Mouse (Mus musculus) spleen, adult 18-20 months (tissue): ENCODE data around the gene Cops4.

Experiments
- DNase-seq, 2 experiments: peaks; one replicate each; pipeline ENCODE4 v3.0.0; 2022; ENCODE audit warnings: mixed read lengths in 2 of 2

The Cops4 gene

DNA sequence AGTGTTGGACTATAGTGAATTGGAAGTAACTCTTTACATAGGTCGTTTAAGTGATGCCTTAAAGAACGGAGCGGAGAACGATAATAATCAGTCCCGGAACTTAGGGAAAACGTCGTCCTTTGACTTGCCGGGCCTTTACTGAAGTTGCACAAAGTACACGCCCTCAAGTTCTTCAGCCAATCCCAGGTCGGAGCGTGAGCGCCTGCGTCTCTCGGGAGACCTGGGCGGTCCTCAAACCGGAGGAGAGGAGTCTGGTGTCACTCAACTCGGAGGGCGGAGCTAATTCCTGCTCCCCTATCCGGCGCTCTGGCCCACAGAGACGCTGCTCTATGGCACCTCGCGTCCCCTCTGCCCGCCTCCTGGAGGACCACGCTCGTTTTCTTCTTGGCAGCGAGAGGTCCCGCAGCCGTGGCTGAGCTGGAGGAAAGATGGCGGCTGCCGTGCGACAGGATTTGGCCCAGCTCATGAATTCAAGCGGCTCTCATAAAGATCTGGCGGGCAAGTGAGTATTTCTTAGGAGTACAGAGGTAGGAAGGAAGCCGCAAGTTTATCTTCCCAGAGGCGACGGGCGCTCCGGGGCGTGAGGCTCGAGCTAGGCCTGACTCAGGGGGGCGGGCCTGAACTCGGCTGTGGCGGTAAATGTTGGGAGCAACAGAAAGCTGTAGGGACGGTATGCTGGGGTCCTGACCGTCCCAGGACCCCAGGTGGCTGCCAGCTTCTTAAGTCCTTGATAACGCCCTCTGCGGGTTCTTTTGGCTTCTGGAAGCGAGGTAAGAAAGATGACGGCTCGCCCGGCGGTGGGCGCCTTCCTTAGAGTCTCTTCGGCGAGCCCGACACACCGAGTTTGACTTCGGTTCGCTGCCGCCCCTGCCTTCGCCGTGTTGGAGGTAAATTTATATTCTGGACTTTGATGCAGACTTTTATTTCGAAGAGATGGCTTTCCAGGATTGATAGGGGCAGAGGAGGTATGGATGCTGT, at the start of gene Cops4:
Gene Cops4, plus strand, starts transcription at position 261 of the 978 bp plus-strand sequence.
- DNase-seq = peak; percentile 91 to 93

DNA sequence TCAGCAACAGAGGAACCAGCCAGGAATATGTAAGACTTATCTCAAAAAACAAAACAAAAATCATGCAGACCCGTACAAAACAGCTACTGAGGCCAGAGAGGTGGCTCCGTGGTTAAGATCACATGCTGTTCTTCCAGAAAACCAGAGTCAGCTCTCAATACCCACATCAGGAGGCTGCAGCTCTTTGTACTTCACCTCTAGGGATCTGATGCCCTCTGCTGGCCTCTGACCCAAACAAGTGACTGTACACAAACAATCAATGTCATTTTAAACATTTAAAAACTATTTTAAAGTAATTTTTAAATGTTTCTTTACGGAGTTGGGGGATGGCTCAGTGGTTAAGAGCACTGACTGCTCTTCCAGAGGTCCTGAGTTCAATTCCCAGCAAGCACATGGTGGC, 41.8 kb upstream of the Cops4 start:
- peak in 1 of 2 experiments; percentile 9 for DNase-seq

DNA sequence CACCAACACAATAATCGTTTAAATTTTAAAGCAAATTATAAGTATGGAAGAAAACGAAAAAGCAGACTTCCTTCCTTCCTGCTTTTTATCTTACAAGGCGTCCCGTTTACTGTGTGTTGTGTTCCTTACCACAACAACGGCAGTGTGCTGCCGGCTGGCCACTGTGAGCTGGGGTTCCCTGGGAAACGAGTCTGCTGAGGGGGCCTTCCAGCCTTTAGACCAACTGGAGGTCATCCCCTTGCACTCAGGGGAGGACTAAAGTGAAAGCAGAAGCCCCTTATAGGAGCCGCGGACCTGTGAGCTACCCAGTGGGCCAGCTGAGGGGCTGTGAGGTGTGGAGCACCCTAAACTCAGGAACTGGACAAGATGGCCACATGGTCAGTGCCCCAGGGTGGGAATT, 40.5 kb upstream of the Cops4 start:
- no peak for DNase-seq

DNA sequence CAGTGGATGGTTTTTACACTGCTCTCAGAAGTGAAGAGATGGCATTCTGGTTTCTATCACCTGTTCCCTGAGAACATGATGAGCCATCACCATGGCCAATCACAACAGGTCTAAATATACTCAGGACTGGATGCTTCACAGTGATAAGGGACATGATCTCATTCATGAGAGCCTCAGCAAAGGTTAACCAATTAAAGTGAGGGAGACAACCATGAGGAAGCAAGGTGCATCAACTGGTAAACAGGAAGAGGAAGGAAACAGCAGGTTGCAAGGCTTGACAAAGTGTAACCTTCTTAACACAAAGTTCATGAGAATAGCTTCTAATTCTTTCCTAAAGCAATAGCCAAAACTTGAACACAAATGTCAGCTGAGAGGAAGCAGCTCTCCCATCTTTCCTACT, 34.5 kb upstream of the Cops4 start:
- DNase-seq = no peak

DNA sequence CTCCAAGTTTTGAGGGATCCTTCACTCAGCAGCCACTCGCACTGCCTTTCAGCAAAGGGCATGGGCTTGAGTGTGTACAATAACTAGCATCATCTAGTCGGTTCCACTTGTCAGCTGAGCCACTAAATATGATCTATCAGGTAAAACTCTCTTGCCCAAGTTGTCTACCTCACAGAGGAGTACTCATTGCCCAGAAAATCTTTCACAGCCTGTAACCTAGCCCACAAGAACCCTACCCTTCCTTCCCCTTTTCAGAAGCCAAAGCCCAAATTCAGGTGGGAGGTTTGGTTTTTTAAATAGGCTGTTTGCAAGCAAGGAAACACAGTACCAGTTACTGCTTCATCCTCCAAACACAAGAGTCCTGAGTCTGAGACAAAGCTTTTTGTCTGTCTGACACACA, 31.0 kb upstream of the Cops4 start:
- no peak for DNase-seq

DNA sequence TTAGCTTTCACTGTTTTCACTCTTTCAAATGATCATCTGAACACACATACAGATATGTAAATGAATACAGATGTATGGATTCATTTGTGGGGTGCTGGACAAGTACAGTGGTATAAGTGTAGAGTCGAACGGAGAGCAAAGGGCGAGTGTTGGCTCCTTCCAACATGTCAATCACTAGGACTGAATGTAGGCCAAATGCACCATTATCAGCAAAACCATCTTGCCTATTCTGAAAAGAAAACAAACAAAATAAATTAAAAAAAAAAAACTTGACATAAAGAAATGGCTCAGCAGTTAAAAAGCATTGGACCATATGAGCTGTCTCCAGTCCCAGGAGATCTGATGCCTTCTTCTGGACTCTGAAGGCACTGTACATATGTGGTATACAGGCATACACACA, 29.9 kb upstream of the Cops4 start:
- DNase-seq = no peak

DNA sequence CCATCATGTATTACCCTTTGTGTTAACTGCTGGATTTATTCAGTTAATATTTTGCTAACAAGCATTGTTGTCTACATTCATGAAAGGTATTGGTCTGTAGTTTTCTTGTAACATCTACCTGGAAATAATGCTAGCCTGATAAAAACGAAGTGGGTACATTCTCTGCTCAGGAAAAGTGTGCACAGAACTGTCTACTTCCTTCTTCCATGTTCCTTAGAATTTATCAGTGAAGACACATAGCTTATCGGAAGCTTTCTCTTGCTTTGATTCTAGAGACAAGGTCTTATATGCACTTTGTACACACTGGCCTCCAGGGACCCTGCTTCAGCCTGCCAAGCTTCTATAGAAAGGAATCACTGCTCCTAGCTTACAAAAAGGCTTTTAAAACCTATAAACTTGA, 28.8 kb upstream of the Cops4 start:
- no peak for DNase-seq

DNA sequence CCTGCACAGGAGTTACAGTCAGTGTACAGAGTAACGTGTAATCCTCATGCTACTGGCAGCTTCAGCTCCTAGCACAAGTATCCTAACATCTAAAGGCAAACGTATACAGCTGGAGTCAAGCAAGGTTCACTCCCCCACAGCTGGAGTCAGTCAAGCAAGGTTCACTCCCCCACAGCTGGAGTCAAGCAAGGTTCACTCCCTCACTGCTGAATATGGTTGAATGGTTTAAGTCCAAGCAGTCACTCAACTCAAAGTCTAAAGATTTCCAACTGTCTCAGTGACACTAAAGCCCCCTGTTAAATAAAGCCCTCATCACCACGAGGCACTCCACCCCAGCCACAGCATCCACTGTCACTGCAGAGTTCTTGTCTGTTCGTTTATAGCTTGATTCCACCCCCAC, 26.4 kb upstream of the Cops4 start:
- DNase-seq = no peak

DNA sequence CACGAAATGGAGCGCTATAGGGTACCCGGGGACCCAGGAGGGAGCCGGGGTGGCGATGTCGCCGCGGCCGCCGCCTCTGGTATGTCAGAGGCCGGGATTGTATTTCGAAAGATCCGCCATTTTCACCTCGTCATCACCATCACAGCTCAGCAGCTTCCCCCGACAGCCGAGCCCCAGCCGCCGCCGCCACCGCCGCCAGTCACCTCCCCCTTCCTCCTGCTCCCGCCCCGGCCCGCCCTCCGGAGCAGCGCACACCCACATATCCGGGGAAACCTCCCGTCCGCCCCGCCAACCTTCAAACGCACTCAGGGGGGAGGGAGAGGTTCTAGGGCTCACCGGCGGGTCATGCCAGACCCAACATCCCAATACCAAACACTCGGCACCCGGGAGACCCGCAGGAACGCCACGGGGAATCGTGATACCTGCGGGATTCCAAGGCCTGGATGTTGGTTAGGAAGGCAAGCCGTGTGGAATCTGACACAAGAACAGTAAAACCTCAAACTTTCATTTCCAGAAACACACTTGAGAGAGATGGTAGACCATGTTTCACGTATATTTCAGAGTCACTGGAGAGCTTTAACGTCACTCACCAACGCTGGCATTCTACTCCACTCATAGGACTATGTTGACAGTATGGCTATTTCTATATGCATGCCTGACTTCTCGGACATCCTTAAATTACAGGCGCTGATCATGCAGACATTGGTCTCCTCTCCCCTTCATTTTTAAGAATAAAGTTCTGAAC, 19.5 kb upstream of the Cops4 start:
- DNase-seq = peak; percentile 71 to 73

DNA sequence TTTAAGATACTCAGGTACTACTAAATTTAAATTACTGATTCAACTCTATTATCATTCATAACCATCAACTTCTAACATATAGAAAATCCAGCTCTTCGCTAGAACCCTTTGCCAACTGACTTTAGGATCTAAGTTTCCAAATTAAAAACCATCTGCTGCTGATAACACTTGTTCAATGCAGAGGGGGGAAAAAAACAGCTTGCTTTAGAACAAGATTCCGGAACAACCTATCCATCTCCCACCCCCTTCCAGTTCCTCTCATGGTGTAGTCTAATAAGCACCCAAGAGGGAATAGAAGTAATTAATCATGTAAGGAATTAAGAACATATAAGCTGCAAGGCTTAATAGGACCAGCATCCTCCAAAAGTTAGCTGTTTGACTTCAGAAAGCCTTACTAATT, 18.9 kb upstream of the Cops4 start:
- DNase-seq = no peak

DNA sequence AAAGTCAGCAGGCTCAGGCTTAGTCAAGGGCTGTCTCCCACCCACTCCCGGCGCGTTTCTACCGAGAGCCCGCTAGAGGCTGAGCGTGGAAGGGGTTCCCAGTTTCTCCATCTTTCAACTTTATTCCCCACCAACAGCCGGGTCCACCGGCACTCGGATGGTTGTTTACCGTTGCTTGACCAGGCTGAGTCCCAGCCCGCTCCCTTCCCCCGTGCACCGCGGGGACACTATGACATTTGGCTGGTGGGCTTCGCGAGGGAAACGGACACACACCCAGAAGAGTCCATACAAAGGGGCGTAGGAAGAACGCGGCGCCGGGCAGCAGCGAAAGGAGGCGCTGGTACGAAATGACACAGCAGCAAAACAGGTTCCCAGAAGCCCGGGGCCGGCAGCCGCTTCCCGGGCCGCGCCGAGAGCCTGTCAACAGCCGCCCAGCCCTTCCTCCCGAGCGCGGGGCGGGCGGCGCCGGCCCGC, 18.2 kb upstream of the Cops4 start:
- peak; percentile 22 to 42 for DNase-seq

DNA sequence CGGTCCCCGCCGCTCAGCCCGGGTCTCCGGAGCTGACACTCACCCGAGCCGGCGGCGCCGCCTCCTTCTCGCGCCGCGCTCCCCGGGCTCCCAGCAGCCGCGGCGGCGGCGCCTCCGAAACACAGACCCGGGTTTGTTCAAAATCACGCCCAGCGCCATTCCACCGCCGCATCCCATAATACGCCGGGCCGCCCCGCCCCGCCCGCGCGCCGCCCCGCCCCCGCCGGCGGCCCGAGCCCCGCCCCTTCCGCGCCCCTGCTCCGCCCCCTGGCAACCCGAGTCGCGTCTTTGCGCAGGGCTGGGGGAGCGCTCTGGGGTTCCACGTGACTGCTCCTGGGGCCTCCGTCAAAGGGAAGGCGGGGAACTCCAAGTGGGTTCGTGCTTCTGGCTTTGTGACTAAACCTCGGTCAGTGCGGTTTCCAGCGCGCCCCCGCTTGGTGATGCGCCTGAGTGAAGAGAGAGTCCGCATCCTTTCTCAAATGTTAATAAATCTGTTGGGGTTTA, 17.6 kb upstream of the Cops4 start, which contains the start of gene Lin54:
Gene Lin54, minus strand, starts transcription at position 182 of the 504 bp plus-strand sequence.
- peak; percentile 82 for DNase-seq

DNA sequence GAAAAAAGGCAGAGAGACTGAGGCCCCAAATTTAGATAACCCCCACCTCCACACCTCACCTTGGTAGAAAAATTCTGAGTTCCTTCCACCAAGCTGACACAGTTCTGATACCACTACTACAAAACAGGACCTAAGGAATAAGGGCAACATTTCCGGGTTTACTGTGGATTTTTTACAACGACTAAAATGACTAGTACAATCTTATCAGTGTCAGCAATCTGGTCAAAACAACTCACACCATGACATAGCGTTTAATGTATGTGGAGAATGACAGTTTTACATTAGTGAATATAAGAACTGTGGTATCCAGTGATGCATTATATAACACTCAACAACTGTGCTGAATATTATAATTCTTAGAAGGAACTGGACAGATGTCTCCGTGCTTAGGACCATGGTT, 16.8 kb upstream of the Cops4 start:
- no peak for DNase-seq

DNA sequence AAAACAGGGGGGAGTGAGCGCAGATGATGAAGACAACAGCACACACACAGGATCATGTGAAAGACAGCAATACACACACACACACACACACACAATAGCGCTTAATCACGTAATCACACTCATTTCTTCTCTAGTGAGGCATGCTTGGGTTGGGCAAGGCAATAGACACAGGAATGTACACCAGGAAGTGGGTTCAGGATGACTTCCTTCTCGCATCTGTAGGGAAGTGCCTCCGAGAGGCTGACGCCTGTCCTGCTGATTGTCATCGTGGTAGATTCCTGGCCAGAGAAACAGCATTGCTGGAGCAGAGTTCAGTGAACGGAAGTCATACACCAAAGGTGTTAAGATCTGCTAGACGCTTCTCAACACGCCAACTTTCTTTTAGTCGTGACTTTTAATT, 8.9 kb upstream of the Cops4 start:
- no peak for DNase-seq

DNA sequence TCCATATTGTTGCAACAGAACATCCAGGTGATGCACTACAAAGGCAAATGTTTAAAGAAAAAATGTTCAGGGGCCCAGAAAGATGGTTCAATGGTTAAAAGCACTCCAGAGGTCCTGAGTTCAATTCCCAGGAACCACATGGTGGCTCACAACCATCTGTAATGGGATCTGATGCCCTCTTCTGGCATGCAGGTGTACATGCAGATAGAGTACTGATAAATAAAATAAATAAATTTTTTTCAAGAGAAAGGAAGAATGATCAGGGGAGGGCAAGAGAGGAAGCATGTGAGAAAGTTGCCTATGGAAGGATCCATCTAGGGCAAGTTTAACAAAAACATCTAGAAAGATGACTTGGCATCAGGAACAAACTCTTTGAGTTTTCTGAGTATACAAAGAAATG, 5.5 kb upstream of the Cops4 start:
- DNase-seq = no peak

DNA sequence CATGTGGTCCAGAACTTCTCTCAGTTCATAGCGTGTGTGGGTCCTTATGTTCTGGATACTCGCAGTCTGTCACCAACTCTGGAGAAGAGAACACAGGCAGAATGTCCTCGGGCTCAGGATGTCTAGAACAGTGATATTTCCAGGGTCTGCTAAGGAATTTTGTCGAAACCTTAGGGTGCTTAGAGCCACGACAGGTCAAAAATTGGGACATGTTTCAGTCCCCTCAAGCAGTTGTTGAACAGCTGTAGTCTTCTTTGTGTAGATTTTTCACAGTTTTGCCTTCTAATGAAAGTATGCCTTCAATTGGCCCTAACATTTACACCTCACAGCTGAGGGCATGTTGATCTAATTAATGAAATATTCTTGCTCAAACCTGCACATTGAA, 910 bp downstream of the Cops4 start:
- no peak for DNase-seq

DNA sequence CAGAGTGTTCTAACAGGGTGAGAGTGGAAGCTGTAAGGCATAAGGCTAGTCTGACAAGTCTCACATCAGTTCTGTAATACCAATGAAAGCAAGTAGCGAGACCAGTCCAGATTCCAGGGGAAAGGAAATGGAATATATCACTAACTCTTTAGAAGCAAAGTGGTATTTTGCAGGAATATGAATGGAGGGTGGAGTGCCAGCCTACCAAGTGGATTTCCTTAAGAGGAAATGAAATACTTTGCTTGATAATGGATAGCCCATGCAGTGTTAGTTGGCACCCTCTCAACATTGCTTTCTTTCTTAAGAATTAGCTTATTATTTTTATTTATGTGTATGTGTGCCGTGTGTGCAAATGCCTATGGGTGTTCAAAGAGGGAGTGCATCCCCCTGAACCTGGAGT, 2.1 kb downstream of the Cops4 start:
- DNase-seq = no peak

DNA sequence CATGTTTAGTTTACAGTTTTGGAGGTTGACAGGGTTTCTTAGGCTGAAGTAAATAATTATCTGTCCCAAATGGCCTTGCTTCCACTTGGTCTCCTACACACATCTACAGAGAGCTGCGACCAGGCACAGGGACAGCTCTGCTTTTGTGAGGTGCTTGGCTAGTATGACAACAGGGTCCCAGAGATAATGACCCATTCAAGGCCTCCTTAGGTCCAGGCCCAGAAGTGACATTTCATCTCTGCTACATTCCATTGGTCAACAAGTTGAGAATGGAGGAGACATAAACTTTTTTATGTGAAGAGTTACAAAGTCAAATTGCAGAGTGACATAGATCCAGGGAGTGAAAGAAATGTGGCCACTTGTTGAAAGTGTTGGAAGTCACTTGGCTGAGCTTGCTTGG, 5.2 kb downstream of the Cops4 start:
- DNase-seq = no peak

DNA sequence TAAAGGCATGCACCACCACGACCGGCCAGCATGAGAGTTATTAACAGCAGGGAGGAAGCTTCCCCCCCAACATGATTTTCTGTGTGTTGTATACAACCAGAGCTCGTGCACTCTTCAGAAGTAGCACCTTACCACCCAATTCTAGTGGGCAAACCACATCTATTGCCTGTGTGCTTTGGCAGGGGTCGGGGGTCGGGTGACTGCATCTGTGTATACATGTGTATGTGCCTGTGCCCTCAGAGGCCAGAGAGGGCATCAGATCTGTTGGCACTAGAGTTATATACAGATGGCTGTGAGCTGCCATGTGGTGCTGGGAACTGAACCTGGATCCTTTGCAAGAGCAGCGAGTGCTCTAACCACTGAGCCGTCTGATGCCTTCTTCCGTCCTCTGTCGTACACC, 6.8 kb downstream of the Cops4 start:
- no peak for DNase-seq

DNA sequence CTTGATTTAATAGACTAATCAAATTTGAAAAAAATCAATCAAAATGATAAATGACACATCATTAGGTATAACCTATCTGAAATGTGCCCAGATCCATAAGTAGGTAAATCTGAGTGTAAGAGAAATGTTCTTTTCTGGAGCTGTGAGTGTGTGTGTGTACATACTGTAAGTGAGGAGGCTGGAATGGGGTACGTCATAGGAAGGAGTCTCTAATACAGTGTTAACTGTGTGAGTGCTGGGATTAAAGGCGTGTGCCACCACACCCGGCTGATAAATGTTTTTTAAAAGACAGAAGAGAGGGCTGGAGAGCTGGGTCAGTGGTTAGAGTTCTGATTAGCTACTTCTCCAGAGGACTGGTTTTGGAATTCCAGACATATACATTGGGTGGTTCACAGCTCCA, 7.5 kb downstream of the Cops4 start:
- DNase-seq = no peak

DNA sequence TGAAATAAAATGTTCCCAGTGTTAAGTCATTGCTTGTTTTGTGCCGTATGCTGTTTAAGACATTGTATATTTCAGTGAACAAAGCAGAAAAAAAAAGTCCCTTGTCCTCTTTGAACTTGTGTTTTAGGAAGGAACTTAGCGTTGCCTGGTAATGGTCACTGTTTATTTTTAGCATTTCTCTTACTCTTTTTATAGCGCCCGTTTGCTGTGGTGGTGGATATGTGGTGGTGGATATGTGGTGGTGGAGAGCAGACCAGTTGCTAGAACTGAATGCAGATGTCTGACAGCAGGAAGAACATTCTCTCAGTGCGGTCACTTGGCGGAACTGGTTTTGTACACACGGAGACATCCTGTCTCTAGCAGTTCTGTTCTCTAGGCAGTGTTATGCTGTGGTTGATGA, 8.1 kb downstream of the Cops4 start:
- DNase-seq = peak; percentile 44 to 49

DNA sequence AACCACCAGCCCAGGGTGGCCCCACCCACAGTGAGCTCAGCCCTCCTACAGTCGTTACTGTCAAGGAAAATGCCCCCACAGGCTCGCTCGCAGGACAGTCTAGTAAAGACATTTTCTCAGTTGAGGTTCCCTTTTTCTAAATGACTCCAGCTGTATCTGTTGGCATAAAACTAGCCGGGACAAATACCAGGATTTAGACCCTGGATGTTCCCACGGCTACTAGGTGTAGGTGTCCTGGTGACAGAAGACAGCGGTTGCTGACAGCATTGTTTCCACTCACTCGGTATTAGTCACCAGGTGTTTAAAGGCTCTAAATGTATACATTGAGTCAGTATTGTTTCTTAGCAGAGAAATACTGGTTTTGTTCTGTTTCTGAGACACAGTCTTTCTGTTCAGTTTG, 17.7 kb downstream of the Cops4 start:
- DNase-seq = no peak

DNA sequence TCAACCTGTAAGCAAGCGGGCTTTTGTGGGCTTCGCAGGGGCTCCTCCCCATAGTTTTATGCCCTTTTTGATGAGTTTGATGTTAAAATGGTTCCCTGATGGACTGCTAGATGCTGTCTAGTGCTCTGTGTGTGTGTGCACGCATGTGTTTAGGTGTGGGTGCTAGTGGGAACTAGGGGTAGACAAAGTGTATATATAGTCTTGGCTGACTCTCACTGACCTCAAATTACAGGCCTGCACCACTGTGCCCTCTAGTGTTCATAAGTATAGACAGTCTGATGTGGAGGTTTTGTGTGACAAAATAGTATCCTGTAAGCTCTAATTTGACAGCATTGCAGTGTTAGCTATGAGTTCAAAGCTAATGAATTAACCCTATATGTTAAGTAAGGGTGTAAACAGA, 18.5 kb downstream of the Cops4 start:
- DNase-seq = no peak
